Mouse (Mus musculus): Measurements from ENCODE around the gene Tbc1d24. TPM values are rescaled to one million over a fixed set of nuclear protein-coding genes. Genes with fewer than 3 reads are reported as not detected.

The Tbc1d24 gene
- polyA plus RNA-seq, 1 experiment from 2014 or later: 13.5 TPM

DNA sequence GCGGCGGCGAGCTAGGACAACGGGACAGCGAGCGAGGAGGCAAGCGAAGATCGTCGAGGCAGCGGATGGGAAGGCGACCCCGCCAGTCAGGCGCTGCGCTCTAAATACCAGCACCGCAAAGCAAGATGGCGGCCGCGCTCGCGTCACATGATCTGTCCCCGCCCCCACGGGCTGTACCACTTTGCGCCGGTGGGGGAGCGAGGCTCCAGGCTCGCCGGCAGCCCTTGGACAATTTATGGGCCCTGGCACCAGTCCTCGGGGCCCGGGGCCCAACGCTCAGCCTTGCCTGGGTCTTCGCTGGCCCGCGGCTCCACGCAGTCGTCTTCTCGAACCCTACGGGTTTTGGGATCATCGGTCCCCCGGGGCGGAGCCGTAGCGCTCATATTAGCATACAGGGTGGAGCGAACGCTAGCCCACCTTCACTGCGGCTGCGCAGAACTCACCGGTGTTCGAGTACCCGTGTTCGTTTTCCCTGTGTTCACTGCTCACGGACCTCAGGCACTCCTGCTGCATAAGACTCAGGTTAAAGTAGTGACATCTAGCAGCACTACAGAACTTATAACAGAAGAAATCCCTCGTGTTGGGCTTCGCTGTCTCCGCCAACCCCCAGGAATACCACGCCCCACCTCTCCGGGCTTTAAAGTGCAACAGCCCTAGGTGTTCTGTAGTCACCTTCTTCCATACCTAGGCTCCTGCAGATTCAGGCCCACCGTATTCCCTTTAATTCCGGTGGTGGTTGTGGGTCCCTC lies 35.9 kb downstream of the Tbc1d24 start, which contains the start of gene Atp6v0c:
Gene Atp6v0c (minus strand): TSS at position 386 of the 749 bp plus-strand sequence.
- Histone ChIP-seq H3K4me1 (peaks cover 20% of the 10 kb centered on the region), H3K4me2 (replicated peaks) (peak within 1 kb of the TSS; percentile 87), H3K9me3 (replicated peaks) (no peaks in the 10 kb centered on the region), H3K27ac (peak within 1 kb of the TSS; percentile 95), H3K36me3 (peaks cover 13% of the 10 kb centered on the region; the same call in 1 of the 2 replicates), H3K27me3 (peaks cover 5% of the 10 kb centered on the region; the same call in 1 of the 2 replicates), H3K4me3 (peak within 1 kb of the TSS; percentile 95), H3K9ac (peak within 1 kb of the TSS; percentile 91)
- ATAC-seq (ENCODE audit: low FRiP score): peak; percentile 89
- under 1% methylated on average over 58 of the region's 58 CpGs for WGBS

DNA sequence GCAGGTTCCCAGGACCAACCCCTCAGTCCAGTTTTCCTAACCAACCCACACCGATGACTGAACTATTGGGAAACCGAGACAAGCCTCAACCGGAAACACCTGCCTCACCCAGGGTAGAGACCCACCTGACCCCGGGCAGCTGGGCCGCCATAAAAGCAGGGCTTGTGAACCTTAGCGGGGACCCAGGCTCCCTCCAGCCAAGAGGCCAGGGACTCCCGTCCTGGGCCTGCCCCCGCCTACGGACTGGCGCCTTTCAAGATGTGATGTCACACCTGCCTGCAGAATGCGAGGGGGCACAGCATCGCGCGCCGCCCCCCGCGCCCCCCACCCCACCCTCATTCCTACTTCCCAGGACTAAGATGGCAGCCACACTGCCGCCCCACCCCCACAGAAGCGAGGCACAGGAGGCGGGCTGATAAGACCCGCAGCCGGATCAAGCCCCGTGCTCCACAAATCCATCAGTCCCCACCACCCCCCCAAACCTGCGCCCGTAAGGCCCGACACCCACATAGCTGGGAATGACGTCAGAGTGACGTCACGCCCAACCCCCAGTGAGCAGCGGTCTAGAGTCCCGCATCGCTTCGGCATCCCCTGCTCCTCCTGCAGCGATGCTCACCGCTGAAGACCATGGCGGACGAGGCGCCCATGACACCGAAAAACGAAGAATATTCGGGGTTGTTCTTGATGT lies 36.6 kb downstream of the Tbc1d24 start:
- H3K36me3 ChIP-seq: peaks cover 14% of the 10 kb centered on the region; the same call in 1 of the 2 replicates
- no peaks in the 10 kb centered on the region for H3K9me3 ChIP-seq (replicated peaks)
- peak overlapping the region; percentile 95 for H3K4me3 ChIP-seq
- 1% methylated on average over 39 of the region's 41 CpGs for WGBS
- H3K4me1 ChIP-seq: peaks cover 20% of the 10 kb centered on the region
- peak overlapping the region; percentile 95 for H3K27ac ChIP-seq
- ATAC-seq (ENCODE audit: low FRiP score): peak; percentile 74
- peaks cover 5% of the 10 kb centered on the region; the same call in 1 of the 2 replicates for H3K27me3 ChIP-seq
- H3K4me2 ChIP-seq (replicated peaks): peak overlapping the region; percentile 87
- peak overlapping the region; percentile 91 for H3K9ac ChIP-seq

DNA sequence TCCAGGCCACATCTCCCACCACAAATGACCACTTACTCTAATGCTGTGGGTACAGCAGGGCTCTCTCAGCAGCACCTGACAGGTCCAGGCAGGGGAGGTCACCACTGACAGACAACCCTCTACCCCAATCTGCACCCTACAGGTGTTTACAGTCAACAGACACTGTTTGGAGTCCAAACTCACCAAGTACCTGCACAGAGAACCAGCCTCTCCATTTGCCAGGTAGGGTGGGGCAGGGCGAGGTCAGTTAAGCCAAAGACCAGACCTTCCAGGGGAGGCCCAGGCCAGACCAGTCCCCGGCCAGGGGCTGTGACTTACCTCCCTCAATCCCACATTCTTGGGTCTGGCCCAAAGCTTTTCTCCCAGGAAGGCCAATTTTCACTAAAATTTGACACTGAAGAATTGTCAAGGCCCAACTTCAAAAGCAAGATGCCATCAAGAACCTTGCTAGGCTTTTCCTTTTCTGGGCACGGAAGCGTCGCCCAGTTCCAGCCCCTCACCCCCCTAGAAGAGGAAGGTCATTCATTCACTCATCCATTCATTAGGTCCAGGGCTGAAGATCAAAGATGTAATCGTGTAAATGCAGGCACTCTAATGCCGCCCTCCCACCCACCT lies 37.4 kb downstream of the Tbc1d24 start:
- H3K27ac ChIP-seq: 0 out of 2 replicates have a peak overlapping the region, but pooled peaks have one; percentile 12
- no peak for ATAC-seq (ENCODE audit: low FRiP score)
- H3K9ac ChIP-seq: peak overlapping the region; percentile 91
- H3K36me3 ChIP-seq: peaks cover 14% of the 10 kb centered on the region; the same call in 1 of the 2 replicates
- 62% methylated on average over 7 of the region's 7 CpGs for WGBS
- H3K27me3 ChIP-seq: peaks cover 5% of the 10 kb centered on the region; the same call in 1 of the 2 replicates
- H3K4me1 ChIP-seq: peaks cover 21% of the 10 kb centered on the region
- no peaks in the 10 kb centered on the region for H3K9me3 ChIP-seq (replicated peaks)
- H3K4me2 ChIP-seq (replicated peaks): peak overlapping the region; percentile 87
- H3K4me3 ChIP-seq: peak overlapping the region; percentile 95

DNA sequence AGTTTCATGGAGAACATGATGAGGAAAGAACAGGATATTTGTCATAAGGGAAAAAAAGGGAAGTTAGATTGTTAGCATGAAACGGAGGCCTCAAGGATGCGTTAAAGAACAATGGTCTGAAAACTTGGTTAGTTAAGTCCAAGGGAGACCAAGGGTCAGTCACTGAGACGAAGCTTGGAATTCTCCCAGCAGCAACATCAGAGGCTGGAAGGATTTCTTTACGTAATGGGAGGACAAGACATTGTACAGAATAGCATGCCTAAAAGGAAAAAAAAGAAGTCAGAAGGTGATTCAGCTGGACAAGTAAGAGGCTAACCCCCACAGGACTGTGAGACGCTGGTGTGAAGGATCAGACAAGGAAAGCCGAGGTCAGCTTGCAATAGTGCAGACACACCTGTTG lies 38.2 kb downstream of the Tbc1d24 start:
- H3K9ac ChIP-seq: no peak overlapping the region
- 93% methylated on average over 6 of the region's 6 CpGs for WGBS
- H3K27me3 ChIP-seq: peaks cover 5% of the 10 kb centered on the region; the same call in 1 of the 2 replicates
- H3K36me3 ChIP-seq: peaks cover 14% of the 10 kb centered on the region; the same call in 1 of the 2 replicates
- no peak for ATAC-seq (ENCODE audit: low FRiP score)
- no peak overlapping the region for H3K27ac ChIP-seq
- H3K9me3 ChIP-seq (replicated peaks): no peaks in the 10 kb centered on the region
- peaks cover 28% of the 10 kb centered on the region for H3K4me1 ChIP-seq
- 0 out of 2 replicates have a peak overlapping the region, but pooled peaks have one; percentile 87 for H3K4me2 ChIP-seq (replicated peaks)
- no peak overlapping the region for H3K4me3 ChIP-seq

DNA sequence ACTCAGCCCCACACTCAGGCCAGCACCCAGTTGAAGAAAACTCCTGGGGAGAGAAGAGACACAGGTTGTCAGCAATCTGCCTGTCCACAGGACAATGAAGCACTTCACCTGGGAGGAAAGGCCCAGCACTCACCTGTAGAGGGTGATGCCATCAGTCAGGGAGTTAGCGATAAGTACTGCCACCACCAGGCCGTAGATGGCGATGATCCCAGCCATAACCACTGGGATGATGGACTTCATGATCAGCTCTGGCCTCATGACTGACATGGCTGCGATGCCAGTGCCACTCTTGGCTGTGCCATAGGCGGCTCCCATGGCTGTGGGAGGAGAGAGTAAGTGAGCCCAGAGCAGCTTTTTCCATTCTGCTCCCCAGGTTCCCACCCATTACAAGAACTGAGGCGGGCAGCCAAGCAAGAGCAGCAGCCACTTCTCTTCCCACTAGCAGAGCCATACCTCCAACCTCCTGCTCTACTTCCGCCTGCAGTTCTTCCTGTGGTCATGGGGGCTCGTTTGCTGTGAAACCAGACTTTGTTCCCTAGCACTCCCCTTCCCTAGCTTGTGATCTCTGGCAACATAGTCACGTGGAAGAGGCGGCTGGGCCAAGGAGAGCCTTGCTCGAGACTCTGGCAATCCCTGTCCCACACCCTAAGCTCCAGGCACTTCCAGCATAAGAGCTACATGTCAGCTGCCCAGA lies 40.6 kb downstream of the Tbc1d24 start:
- peaks cover 22% of the 10 kb centered on the region for H3K4me1 ChIP-seq

DNA sequence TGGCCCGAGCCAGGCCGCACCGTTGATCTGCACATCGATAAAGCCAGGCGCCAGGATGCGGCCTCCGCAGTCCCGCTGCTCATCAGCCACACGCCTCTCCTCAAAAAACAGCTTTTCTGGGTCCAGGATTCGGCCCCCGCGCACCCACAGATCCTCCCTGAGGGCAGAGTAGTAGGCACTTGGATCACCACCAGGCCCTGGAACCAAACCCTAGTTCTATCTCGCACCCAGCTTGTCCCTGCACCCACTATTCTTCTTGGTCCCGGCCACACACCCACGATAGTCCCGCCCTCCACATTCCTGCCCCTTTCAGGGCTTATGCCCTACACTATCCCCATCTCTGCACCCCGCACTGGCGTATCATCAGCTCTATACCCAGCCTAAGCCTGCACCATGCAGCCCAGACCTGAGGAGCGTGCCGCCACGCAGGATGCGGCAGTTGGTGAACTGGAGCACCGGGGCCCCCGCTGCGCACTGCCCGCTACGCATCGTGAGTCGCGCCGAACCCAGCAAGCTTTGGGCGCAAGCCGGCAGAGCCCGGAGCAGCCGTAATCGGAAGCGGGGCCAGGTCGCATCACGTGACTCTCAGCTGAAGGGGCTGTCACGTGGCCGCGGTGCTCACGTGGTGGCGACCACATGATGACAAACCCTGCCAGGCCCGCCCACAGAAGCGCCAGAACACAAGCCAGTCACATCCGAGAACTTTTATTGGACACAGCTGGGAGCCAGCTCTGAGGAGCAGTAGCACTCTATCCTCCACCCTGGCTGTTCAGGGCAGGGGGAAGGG lies 42.0 kb downstream of the Tbc1d24 start, which contains the start of gene Amdhd2:
Gene Amdhd2 (minus strand): TSS at position 591 of the 787 bp plus-strand sequence.
- Histone ChIP-seq H3K4me3 (peak within 1 kb of the TSS; percentile 81), H3K4me2 (replicated peaks) (peak within 1 kb of the TSS; percentile 97), H3K27ac (peak within 1 kb of the TSS; percentile 87), H3K9ac (peak within 1 kb of the TSS; percentile 84), H3K36me3 (peaks cover 14% of the 10 kb centered on the region; the same call in 1 of the 2 replicates), H3K27me3 (no peaks in the 10 kb centered on the region), H3K9me3 (replicated peaks) (no peaks in the 10 kb centered on the region), H3K4me1 (peaks cover 21% of the 10 kb centered on the region)
- WGBS: 1% methylated on average over 47 of the region's 47 CpGs
- peak; percentile 93 for ATAC-seq (ENCODE audit: low FRiP score)

More for the DNA sequence above, 40.6 kb downstream of the Tbc1d24 start:
- no peak overlapping the region for H3K27ac ChIP-seq
- H3K9me3 ChIP-seq (replicated peaks): no peaks in the 10 kb centered on the region
- WGBS: 79% methylated on average over 11 of the region's 11 CpGs
- H3K36me3 ChIP-seq: peaks cover 14% of the 10 kb centered on the region; the same call in 1 of the 2 replicates
- H3K27me3 ChIP-seq: no peaks in the 10 kb centered on the region
- no peak for ATAC-seq (ENCODE audit: low FRiP score)
- H3K4me3 ChIP-seq: no peak overlapping the region
- no peak overlapping the region for H3K4me2 ChIP-seq (replicated peaks)
- H3K9ac ChIP-seq: no peak overlapping the region

DNA sequence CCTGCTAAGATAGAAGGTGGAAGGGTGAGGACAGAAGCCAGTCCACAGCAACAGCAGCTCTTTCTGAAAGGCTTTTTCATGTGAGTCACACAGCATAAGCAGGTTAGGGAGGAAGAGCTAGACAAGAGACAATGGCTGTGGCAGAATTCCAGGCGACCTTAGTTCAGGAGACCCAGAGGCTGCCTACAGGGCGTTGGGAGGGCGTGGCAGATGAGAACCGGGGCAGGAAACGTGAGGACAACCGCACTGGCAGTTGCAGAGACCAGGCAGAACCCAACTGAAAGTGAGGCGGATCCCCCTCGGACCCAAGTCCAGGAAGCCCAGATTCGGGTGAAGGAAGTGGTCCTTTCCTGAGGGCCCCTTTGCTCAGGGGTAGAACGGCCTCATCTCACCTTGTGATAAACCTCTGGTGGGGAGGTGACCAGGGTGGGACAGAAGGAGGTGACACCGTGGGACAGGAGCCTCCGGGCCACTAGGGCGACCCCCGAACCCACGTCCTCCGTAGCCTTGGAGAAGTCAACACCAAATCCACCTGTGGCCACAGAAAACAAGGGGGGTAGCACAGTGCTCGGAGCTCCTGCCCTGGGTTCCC lies 42.7 kb downstream of the Tbc1d24 start:
- peak overlapping the region; percentile 81 for H3K4me3 ChIP-seq
- peak overlapping the region; percentile 97 for H3K4me2 ChIP-seq (replicated peaks)
- no peaks in the 10 kb centered on the region for H3K9me3 ChIP-seq (replicated peaks)
- 27% methylated on average over 17 of the region's 17 CpGs for WGBS
- H3K36me3 ChIP-seq: peaks cover 19% of the 10 kb centered on the region; the same call in 1 of the 2 replicates
- peak overlapping the region; percentile 87; the same call in 1 of the 2 replicates for H3K27ac ChIP-seq
- peak overlapping the region; percentile 84 for H3K9ac ChIP-seq
- H3K27me3 ChIP-seq: no peaks in the 10 kb centered on the region
- peak; percentile 44; the same call in 1 of the 2 replicates for ATAC-seq (ENCODE audit: low FRiP score)
- peaks cover 14% of the 10 kb centered on the region for H3K4me1 ChIP-seq

DNA sequence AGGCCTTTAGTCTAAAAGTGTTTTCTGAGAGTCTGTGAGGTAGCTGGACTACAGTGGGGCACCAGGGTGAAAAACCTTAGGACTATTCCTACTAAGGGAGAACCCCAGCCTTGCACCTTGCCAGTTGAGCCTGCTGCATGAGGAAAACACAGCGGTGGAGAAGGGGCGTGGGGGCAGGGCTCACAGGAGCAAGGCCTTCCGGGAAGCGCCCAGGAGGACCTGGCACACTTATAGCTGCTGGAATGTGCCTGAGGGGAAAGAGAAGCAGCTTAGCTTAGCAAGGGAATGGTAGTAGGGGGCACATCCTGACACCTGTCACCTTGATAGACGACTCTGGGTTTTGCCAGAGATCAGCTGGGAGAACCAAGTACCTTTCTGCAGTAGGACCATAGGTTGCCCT lies 43.9 kb downstream of the Tbc1d24 start:
- H3K4me3 ChIP-seq: no peak overlapping the region

DNA sequence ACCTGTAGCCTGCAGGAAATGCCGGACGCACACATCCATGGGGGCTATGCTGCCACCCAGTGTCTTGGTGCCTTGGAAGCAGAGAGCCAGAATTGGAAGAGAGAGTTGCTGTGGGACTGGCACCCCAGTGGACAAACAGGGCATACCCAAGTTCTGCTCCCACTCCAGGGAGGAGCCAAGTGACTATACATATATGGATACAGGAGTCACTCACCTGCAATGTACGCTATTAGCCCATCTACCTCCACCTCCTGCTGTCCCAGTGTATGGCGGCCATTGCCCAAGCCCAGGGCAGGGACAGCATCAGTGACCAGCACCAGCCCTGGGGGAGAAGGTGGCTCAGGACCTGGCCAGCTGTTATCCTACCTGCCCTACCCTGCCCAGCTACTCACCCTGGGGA lies 47.8 kb downstream of the Tbc1d24 start:
- no peak overlapping the region for H3K4me2 ChIP-seq (replicated peaks)
- H3K9me3 ChIP-seq (replicated peaks): no peaks in the 10 kb centered on the region
- H3K27ac ChIP-seq: no peak overlapping the region
- H3K4me3 ChIP-seq: no peak overlapping the region
- 0 out of 2 replicates have a peak, but pooled peaks cover 26% of the 10 kb centered on the region for H3K36me3 ChIP-seq
- H3K27me3 ChIP-seq: no peaks in the 10 kb centered on the region
- peaks cover 2% of the 10 kb centered on the region for H3K4me1 ChIP-seq
- H3K9ac ChIP-seq: no peak overlapping the region
- no peak for ATAC-seq (ENCODE audit: low FRiP score)
- WGBS: 98% methylated on average over 4 of the region's 4 CpGs

More for the DNA sequence above, 43.9 kb downstream of the Tbc1d24 start:
- H3K9ac ChIP-seq: no peak overlapping the region
- no peak for ATAC-seq (ENCODE audit: low FRiP score)
- H3K36me3 ChIP-seq: peaks cover 25% of the 10 kb centered on the region; the same call in 1 of the 2 replicates
- no peak overlapping the region for H3K27ac ChIP-seq
- H3K9me3 ChIP-seq (replicated peaks): no peaks in the 10 kb centered on the region
- WGBS: 89% methylated on average over 5 of the region's 5 CpGs
- H3K4me2 ChIP-seq (replicated peaks): no peak overlapping the region
- H3K4me1 ChIP-seq: peaks cover 8% of the 10 kb centered on the region
- no peaks in the 10 kb centered on the region for H3K27me3 ChIP-seq

DNA sequence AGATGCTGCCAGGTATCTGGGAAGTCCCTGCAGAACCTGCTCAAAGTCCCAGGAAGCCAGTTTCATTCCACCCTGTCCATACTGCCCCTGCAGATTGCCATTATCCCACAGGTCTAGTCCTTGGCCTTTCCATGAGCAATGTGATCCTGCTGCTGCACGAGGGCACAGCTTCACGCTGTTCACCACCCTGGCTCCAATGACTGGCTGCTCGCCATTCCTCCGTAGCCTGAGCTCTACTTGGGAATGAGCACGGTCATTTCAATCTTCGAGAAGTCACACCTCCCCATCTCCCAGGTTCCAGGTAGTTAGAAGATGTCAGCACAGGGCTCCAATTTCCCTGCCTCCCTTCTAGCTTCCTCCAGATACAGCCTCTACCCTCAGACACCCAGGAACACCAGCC lies 48.2 kb downstream of the Tbc1d24 start:
- Histone ChIP-seq H3K4me3 (no peak overlapping the region), H3K27ac (no peak overlapping the region), H3K36me3 (0 out of 2 replicates have a peak, but pooled peaks cover 26% of the 10 kb centered on the region), H3K4me2 (replicated peaks) (no peak overlapping the region), H3K27me3 (no peaks in the 10 kb centered on the region), H3K4me1 (peaks cover 3% of the 10 kb centered on the region), H3K9me3 (replicated peaks) (no peaks in the 10 kb centered on the region), H3K9ac (no peak overlapping the region)
- no peak for ATAC-seq (ENCODE audit: low FRiP score)
- WGBS: 90% methylated on average over 6 of the region's 6 CpGs

Data from hindbrain, embryonic 12.5 days (tissue).